Mouse (Mus musculus): Measurements from ENCODE around the gene Lnpep. TPM values are rescaled to one million over a fixed set of nuclear protein-coding genes. Genes with fewer than 3 reads are reported as not detected.
A peak's percentile ranks its signal among the peaks of the same experiment; 100 is the strongest.

Gene Lnpep
- 8.8 and 9.4 TPM in 2 replicates for polyA plus RNA-seq (2014; fragmentation: Nextera tagmentation; extraction: Ambion mirVana)

DNA sequence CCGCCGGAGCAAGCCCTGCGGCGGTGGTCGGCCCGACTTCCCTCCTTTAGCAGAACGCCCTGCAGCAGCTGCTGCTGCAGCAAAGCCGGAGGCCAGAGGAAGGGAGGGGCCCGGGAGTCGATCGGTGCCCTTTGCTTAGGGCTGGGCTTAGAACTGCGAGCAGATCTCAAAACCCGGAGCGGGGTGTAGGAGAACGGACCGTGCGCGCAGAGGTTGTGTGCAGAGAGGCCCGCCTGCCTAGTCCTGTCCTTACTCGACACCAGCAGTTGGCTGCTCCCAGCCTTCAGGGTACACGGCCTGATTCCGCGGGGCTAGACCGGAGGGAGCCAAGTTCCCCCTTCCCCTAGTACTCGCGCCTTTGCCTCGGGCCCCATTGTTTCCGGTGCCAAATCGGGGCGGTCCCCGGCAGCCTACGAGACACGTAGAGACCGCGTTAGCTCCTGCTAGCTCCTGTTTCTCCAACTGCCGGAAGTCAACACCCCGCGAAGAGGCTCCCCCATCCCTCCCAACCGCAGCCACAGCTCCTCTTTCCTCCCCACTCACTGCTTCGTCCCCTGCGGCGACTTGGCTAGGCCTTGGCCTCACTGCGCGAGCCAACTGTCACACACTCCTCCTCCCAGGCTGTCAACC lies at the start of gene Lnpep:
Lnpep (minus strand) TSS at position 94 of the 630 bp plus-strand sequence.
- peak; percentile 98 for DNase-seq (ENCODE audit: low spot score)
- WGBS = under 1% methylated on average over 31 of the region's 44 CpGs
- peak within 1 kb of the TSS; percentile 100 for H3K27ac ChIP-seq (replicated peaks; ENCODE audit: low read depth, low read length)
- no peaks in the 10 kb centered on the region for H3K27me3 ChIP-seq (replicated peaks; ENCODE audit: control insufficient read depth, insufficient read depth, low read length)
- ATAC-seq (ENCODE audit: low read depth) = peak; percentile 94
- H3K9me3 ChIP-seq (ENCODE audit: control insufficient read depth, low read length) = no peaks in the 10 kb centered on the region
- peak within 1 kb of the TSS; percentile 76 for H3K4me2 ChIP-seq (ENCODE audit: low read depth, low read length)
- H3K9ac ChIP-seq (ENCODE audit: low read depth, low read length) = peak within 1 kb of the TSS; percentile 97
- no peaks in the 10 kb centered on the region for H3K36me3 ChIP-seq (ENCODE audit: control insufficient read depth, insufficient read depth, low read length)
- H3K4me3 ChIP-seq (ENCODE audit: low read depth, low read length) = peak within 1 kb of the TSS; percentile 99
- H3K4me1 ChIP-seq (ENCODE audit: control insufficient read depth, insufficient read depth, low read length) = peaks cover 15% of the 10 kb centered on the region

DNA sequence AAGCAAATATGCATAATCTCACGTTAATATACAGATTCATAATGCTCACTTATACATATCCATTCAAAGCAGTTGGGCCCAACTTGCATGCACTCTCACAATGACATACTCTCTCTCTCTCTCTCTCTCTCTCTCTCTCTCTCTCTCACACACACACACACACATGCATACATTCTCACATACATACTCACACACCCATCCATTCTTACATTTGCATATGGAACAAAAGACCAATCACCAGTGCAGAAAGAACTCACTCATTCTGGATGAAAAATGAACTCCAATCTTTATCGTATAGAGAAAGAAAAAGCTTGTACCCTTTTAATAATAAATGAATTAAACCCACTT lies 31.0 kb upstream of the Lnpep start:
- WGBS = 40% methylated on average over 2 of the region's 2 CpGs
- Histone ChIP-seq H3K4me3 (ENCODE audit: low read depth, low read length) (no peak overlapping the region), H3K9me3 (ENCODE audit: control insufficient read depth, low read length) (peaks cover 3% of the 10 kb centered on the region; the same call in 1 of the 2 replicates), H3K27me3 (replicated peaks; ENCODE audit: control insufficient read depth, insufficient read depth, low read length) (no peaks in the 10 kb centered on the region), H3K4me2 (ENCODE audit: low read depth, low read length) (no peak overlapping the region), H3K9ac (ENCODE audit: low read depth, low read length) (no peak overlapping the region), H3K27ac (replicated peaks; ENCODE audit: low read depth, low read length) (no peak overlapping the region), H3K4me1 (ENCODE audit: control insufficient read depth, insufficient read depth, low read length) (no peaks in the 10 kb centered on the region), H3K36me3 (ENCODE audit: control insufficient read depth, insufficient read depth, low read length) (no peaks in the 10 kb centered on the region)
- DNase-seq (ENCODE audit: low spot score) (no peak), ATAC-seq (ENCODE audit: low read depth) (no peak)

DNA sequence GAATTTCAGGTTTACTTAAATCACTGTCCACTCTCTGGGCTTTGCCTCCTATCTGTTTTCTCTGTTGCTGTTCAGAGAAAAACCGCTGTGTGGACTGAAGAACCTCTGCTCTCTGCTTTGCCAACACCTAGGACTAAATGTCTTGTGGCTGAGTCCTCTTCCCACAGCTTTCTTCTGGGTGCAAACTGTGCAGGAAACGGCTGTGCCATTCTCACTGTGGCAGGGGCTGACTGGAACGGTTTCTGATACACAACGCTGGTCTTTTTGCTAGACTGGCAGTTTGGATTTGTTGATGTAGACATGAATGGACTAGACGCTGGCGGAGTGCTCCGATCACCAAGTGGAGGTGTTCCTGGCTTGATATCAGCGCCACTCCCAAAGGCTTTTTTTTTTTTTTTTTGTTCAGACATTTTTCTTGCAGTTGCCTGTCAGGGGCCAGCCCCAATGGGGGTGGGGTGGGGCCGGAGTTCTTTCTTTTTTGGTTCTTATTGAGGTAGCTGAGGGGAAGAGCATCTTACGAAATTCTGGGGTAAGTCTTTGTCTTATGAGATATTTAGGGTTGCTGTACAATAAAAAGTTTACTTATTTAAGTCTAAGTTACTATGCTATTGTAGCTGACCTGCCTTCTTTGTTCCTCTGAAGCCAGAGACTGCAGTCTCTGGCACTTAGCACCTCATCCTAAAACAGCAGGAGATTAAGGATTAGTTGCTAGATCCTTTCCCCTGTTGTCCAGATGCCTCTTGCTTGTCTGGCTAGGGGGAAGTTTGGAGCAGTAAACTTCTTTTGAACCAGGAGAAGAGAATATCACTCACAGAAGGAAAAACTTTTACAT lies 30.4 kb upstream of the Lnpep start:
- WGBS = 37% methylated on average over 10 of the region's 10 CpGs
- no peak overlapping the region for H3K4me3 ChIP-seq (ENCODE audit: low read depth, low read length)
- no peak overlapping the region for H3K9ac ChIP-seq (ENCODE audit: low read depth, low read length)
- peak; percentile 19 for DNase-seq (ENCODE audit: low spot score)
- H3K9me3 ChIP-seq (ENCODE audit: control insufficient read depth, low read length) = peaks cover 1% of the 10 kb centered on the region; the same call in 1 of the 2 replicates
- no peaks in the 10 kb centered on the region for H3K4me1 ChIP-seq (ENCODE audit: control insufficient read depth, insufficient read depth, low read length)
- no peak for ATAC-seq (ENCODE audit: low read depth)
- no peaks in the 10 kb centered on the region for H3K27me3 ChIP-seq (replicated peaks; ENCODE audit: control insufficient read depth, insufficient read depth, low read length)
- H3K27ac ChIP-seq (replicated peaks; ENCODE audit: low read depth, low read length) = no peak overlapping the region
- H3K36me3 ChIP-seq (ENCODE audit: control insufficient read depth, insufficient read depth, low read length) = no peaks in the 10 kb centered on the region
- H3K4me2 ChIP-seq (ENCODE audit: low read depth, low read length) = 0 out of 2 replicates have a peak overlapping the region, but pooled peaks have one; percentile 12

DNA sequence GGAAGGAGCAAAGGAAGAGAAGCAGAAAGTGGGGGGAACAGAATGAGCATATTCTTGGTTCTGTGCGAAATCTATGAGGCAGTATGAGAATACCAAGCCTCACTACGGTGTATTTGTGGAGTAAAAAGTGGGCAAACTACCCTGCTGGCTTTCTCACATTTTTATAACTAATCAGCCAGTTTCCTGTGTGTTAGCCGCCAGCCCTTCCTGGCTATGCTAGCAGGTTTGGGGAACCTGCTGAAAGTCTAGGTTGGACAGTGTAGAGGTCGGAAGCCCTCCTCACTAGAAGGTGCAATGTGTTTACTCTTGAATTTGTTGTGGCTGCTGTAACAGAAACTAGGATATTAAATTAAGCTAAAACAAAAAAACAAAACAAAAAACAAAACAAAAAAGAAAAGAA lies 27.7 kb upstream of the Lnpep start:
- 79% methylated on average over 4 of the region's 4 CpGs for WGBS
- Histone ChIP-seq H3K27ac (replicated peaks; ENCODE audit: low read depth, low read length) (no peak overlapping the region), H3K27me3 (replicated peaks; ENCODE audit: control insufficient read depth, insufficient read depth, low read length) (no peaks in the 10 kb centered on the region)

DNA sequence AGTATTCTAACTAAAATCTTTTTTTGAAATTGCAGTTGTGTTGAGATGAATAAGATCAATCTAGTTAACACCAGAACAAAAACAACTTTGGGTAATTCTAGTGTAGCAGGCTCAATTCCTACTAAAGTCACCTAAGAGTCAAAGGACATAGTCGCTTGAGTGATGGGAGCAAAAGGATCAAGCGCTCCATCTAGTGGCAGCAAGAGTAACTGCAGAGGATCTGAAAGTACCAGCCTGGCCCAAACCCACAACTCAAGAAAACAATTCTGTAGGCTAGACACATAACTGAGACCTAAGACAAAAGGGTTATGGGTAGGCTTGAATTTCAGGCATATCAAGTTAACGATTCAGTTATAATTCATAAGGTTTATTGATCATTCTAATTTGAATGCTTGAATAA lies 20.9 kb upstream of the Lnpep start:
- WGBS = 2% methylated on average over 3 of the region's 3 CpGs
- no peak overlapping the region for H3K9ac ChIP-seq (ENCODE audit: low read depth, low read length)
- H3K4me1 ChIP-seq (ENCODE audit: control insufficient read depth, insufficient read depth, low read length) = no peaks in the 10 kb centered on the region
- H3K27me3 ChIP-seq (replicated peaks; ENCODE audit: control insufficient read depth, insufficient read depth, low read length) = no peaks in the 10 kb centered on the region
- ATAC-seq (ENCODE audit: low read depth) (no peak), DNase-seq (ENCODE audit: low spot score) (peak; percentile 44)
- H3K4me2 ChIP-seq (ENCODE audit: low read depth, low read length) = no peak overlapping the region
- no peak overlapping the region for H3K27ac ChIP-seq (replicated peaks; ENCODE audit: low read depth, low read length)
- no peaks in the 10 kb centered on the region for H3K36me3 ChIP-seq (ENCODE audit: control insufficient read depth, insufficient read depth, low read length)
- H3K4me3 ChIP-seq (ENCODE audit: low read depth, low read length) = no peak overlapping the region
- no peaks in the 10 kb centered on the region for H3K9me3 ChIP-seq (ENCODE audit: control insufficient read depth, low read length)

More for the DNA sequence above, 27.7 kb upstream of the Lnpep start:
- no peak overlapping the region for H3K4me3 ChIP-seq (ENCODE audit: low read depth, low read length)
- no peaks in the 10 kb centered on the region for H3K36me3 ChIP-seq (ENCODE audit: control insufficient read depth, insufficient read depth, low read length)
- no peak overlapping the region for H3K4me2 ChIP-seq (ENCODE audit: low read depth, low read length)
- ATAC-seq (ENCODE audit: low read depth) = no peak
- H3K4me1 ChIP-seq (ENCODE audit: control insufficient read depth, insufficient read depth, low read length) = no peaks in the 10 kb centered on the region
- no peaks in the 10 kb centered on the region for H3K9me3 ChIP-seq (ENCODE audit: control insufficient read depth, low read length)
- H3K9ac ChIP-seq (ENCODE audit: low read depth, low read length) = no peak overlapping the region
- no peak for DNase-seq (ENCODE audit: low spot score)

DNA sequence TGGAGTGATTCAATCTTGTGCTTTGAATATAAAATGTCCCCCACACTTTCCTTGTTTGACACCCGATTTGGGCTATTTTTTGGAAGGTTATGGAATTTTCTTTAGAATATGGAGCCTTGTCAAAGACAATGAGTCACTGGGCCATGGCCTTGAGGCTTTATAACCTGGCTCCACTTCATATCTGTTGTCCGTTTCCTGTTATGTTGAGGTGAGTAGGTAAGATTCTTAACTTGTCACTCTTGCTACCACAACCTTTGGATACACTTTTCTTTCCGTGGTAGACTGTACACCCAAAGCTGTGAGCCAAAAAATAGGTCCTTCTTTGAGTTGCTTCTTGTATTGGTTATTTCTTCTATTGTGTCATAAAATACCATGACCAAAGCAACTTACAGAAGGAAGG lies 12.5 kb upstream of the Lnpep start:
- ATAC-seq (ENCODE audit: low read depth) (no peak), DNase-seq (ENCODE audit: low spot score) (no peak)
- Histone ChIP-seq H3K4me2 (ENCODE audit: low read depth, low read length) (no peak overlapping the region), H3K9ac (ENCODE audit: low read depth, low read length) (no peak overlapping the region), H3K27ac (replicated peaks; ENCODE audit: low read depth, low read length) (no peak overlapping the region), H3K9me3 (ENCODE audit: control insufficient read depth, low read length) (no peaks in the 10 kb centered on the region), H3K36me3 (ENCODE audit: control insufficient read depth, insufficient read depth, low read length) (no peaks in the 10 kb centered on the region), H3K4me1 (ENCODE audit: control insufficient read depth, insufficient read depth, low read length) (0 out of 2 replicates have a peak, but pooled peaks cover 3% of the 10 kb centered on the region), H3K27me3 (replicated peaks; ENCODE audit: control insufficient read depth, insufficient read depth, low read length) (no peaks in the 10 kb centered on the region), H3K4me3 (ENCODE audit: low read depth, low read length) (no peak overlapping the region)
- 83% methylated on average over 3 of the region's 3 CpGs for WGBS

DNA sequence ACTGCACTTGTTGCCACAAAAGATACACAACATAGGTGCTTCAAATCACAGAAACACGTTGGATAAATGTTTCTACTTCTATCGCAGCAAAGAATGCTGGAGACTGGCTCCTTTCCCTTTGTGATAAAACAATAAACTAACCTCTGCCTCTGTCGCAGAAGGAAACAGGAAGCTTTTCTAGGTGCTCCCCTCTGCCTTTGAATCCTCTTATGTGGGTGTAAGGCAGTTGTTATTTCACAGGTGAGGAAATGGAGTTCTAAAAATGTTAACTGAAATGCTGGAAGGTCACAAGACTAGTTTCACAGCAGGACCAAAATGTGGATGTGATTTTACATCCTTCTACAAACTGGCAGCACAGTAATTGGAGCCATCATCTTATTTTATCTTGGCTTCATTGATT lies 11.3 kb upstream of the Lnpep start:
- WGBS = 40% methylated on average over 3 of the region's 3 CpGs

DNA sequence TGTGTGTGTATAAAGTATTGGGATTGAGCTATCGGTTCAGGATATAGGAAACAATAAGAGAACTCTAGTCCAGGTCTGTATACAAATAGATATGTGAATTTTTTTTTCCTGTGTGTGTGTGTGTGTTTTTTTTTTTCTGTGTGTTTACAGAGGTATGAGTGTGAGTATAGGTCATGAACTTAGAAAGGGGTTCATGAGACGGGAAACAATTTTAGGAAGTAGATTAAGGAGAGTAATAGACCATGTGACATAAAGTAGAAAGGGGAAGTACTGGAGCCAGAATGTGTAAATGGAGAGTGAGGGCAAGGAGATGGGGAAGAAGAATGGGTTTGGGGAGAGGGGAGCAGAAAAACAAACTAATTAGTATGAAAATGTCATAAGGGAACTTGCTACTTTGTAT lies 9.2 kb upstream of the Lnpep start:
- Histone ChIP-seq H3K4me2 (ENCODE audit: low read depth, low read length) (no peak overlapping the region), H3K4me1 (ENCODE audit: control insufficient read depth, insufficient read depth, low read length) (0 out of 2 replicates have a peak, but pooled peaks cover 3% of the 10 kb centered on the region), H3K9ac (ENCODE audit: low read depth, low read length) (no peak overlapping the region), H3K27me3 (replicated peaks; ENCODE audit: control insufficient read depth, insufficient read depth, low read length) (no peaks in the 10 kb centered on the region), H3K4me3 (ENCODE audit: low read depth, low read length) (no peak overlapping the region), H3K9me3 (ENCODE audit: control insufficient read depth, low read length) (no peaks in the 10 kb centered on the region), H3K36me3 (ENCODE audit: control insufficient read depth, insufficient read depth, low read length) (no peaks in the 10 kb centered on the region), H3K27ac (replicated peaks; ENCODE audit: low read depth, low read length) (no peak overlapping the region)
- DNase-seq (ENCODE audit: low spot score) = no peak
- no peak for ATAC-seq (ENCODE audit: low read depth)
- 89% methylated on average over 2 of the region's 2 CpGs for WGBS

More for the DNA sequence above, 11.3 kb upstream of the Lnpep start:
- Histone ChIP-seq H3K36me3 (ENCODE audit: control insufficient read depth, insufficient read depth, low read length) (no peaks in the 10 kb centered on the region), H3K4me1 (ENCODE audit: control insufficient read depth, insufficient read depth, low read length) (0 out of 2 replicates have a peak, but pooled peaks cover 3% of the 10 kb centered on the region), H3K4me3 (ENCODE audit: low read depth, low read length) (no peak overlapping the region), H3K27ac (replicated peaks; ENCODE audit: low read depth, low read length) (no peak overlapping the region), H3K27me3 (replicated peaks; ENCODE audit: control insufficient read depth, insufficient read depth, low read length) (no peaks in the 10 kb centered on the region), H3K9me3 (ENCODE audit: control insufficient read depth, low read length) (no peaks in the 10 kb centered on the region), H3K4me2 (ENCODE audit: low read depth, low read length) (no peak overlapping the region), H3K9ac (ENCODE audit: low read depth, low read length) (no peak overlapping the region)
- ATAC-seq (ENCODE audit: low read depth) (no peak), DNase-seq (ENCODE audit: low spot score) (no peak)

Measured in embryonic facial prominence, embryonic 14.5 days (tissue).